Mouse (Mus musculus): ENCODE measurements around the gene Ssbp4.

DNA sequence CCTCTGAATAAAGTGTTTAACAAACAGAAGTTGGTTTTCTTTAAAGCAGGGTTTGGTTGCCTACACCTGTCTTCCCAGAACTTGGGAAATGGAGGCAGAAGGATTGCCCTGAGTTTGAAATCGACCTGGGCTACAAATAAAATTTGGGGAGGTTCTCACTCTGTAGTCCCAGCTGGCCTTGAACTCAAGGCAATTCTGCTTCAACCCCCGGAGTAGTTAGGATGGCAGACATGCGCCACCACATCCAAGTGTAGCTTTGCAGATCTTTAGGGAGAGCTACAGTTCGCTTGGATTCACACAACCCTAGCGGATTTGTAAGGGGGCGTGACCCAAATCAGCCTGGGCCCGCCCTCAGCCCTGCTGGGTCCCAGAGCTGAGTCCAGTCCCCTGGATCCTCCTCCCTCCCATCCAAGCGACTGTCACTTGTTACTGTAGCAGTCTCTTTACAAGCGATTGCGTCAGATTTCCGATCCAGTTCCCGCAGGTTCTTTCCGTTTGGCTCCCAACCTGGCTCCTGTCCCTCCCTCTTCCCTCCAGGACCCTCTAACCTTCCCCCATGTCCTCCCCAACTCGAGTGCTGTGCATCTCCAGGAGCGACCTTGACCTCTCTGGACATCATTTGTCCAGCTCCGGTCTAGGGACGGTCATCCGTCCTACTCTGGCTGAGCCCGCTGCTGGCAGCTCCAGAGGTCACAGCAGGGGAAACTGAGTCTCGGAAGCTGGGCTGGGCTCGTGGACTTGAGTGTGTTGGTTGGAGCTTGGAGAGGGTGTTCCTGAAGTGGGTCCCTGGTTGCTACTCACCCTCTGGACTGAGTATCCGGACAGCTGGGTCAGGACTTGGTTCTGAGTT is 22.1 kb upstream of the Ssbp4 start:
- TF ChIP-seq POLR2A (IDR thresholded peaks at IDR 0.05; ENCODE audit: borderline replicate concordance, low read depth, low read length) (no peak; the same call in 1 of the 2 replicates), CTCF (IDR thresholded peaks at IDR 0.05; ENCODE audit: low read depth, low read length) (no peak; the same call in 1 of the 2 replicates)
